Mouse (Mus musculus) olfactory bulb, adult 2 months (tissue): ENCODE measurements around the gene Zzef1.

ENCODE experiments used
- CTCF ChIP-seq: fragments of 200-500 bp; IDR thresholded peaks from 2 replicates; pipeline ENCODE4 v1.5.1; 2012; ENCODE audit warnings: low read depth, mild to moderate bottlenecking, low read length, moderate library complexity; ENCODE audit not compliant: insufficient read depth
- POLR2A ChIP-seq: fragments of 200-500 bp; IDR thresholded peaks from 2 replicates; pipeline ENCODE4 v1.6.1; 2012; ENCODE audit warnings: mild to moderate bottlenecking, low read depth, low read length, moderate library complexity; ENCODE audit not compliant: insufficient read depth

DNA sequence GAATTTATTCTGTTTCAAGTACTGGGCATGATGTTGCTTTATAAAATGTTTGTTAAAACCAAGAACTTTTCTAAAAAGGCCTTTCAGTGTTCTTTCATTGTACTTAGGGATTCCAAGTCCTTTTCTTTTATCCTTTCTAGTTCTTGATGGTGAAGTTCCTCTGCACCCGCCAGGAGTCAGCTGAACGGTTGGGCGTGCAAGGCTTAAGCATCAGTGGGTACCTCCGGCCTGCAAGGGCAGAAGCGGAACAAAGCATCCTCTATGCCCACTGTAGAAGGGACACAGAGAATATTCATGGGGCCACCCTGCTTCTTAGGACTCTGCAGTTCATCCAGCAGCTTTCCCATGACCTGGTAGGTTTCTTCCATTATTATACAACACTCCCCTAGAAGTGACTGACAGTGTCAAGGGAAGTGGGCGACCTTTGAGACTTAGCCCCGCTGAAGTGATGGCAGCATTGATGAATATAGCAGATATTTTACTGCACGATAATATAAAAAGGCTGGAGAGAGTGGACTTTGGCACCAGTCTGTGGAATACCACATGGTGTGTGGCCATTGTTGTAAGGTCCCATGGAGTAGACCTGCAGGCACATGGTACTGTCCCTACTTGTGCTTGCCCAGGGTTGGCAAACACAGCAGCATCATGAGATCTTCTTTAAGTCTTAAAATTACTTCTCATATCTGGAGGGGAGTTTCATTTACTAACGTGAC lies 54.5 kb downstream of the Zzef1 start:
- no peak for TF ChIP-seq CTCF
- TF ChIP-seq POLR2A = no peak
